Mouse (Mus musculus): ENCODE data around the gene 4921517D22Rik.
A peak's percentile ranks its signal among the peaks of the same experiment; 100 is the strongest.
"Not testable (repeated sequence)": the region's sequence is repeated elsewhere in the genome, so short reads cannot be mapped to it uniquely, and the experiment has no call there.

Gene 4921517D22Rik

GRCm38 (mm10) chr13:59694008-59694407 lies at the start of gene 4921517D22Rik:
Gene 4921517D22Rik, minus strand, starts transcription at chr13:59694108.
- no peak for DNase-seq (ENCODE audit: low spot score in 2 of 2)

GRCm38 (mm10) chr13:59741697-59742096 lies 47.8 kb upstream of the 4921517D22Rik start:
- no peak for DNase-seq (ENCODE audit: low spot score in 2 of 2)

- no peak for DNase-seq (ENCODE audit: low spot score in 2 of 2)
Observed at GRCm38 (mm10) chr13:59741096-59741495, 47.2 kb upstream of the 4921517D22Rik start.

GRCm38 (mm10) chr13:59739397-59739796 lies 45.5 kb upstream of the 4921517D22Rik start:
- DNase-seq (ENCODE audit: low spot score in 2 of 2), result no peak

- no peak for DNase-seq (ENCODE audit: low spot score in 2 of 2)
Observed at GRCm38 (mm10) chr13:59738455-59738854, 44.5 kb upstream of the 4921517D22Rik start.

DNA sequence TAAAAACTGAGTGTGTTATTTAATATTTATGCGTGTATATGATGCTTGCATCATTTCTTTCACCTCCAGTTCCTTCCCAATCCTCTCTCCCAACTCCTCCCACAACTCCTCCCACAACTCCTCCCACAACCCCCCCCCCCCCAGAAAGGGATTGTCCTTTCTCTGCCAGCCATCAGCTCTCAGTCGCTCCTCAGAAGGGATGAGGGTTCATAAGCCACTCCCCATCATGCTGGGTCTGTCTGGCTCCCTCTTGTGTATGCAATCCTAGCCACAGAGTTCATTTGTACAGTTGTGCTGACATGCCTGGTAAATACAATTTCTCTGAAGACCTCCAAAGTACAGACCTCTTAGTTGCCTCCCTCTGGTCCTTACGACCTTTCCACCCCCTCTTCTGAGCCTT lies 41.3 kb upstream of the 4921517D22Rik start:
- no peak for DNase-seq (ENCODE audit: low spot score in 2 of 2)

DNA sequence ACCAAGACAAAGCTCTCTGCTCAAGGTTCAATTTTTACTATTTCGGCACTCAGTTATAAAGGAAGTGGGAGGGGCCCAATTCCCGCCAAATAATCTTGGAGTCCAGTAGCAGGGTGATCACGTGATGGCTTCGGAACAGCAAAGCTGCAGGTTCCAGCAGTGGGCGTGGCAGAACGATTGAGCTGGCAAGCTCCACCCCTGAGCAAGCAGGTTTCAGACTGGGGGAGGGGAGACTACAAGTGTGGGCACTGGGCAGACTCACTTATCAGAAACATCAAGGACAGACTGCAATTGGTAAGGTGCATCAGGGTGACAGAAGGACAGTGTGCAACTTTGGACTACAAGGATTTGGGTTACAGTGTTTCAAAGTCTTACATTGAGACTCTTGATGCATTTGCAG lies 40.4 kb upstream of the 4921517D22Rik start:
- DNase-seq (ENCODE audit: low spot score in 2 of 2), result not testable (repeated sequence)

DNA sequence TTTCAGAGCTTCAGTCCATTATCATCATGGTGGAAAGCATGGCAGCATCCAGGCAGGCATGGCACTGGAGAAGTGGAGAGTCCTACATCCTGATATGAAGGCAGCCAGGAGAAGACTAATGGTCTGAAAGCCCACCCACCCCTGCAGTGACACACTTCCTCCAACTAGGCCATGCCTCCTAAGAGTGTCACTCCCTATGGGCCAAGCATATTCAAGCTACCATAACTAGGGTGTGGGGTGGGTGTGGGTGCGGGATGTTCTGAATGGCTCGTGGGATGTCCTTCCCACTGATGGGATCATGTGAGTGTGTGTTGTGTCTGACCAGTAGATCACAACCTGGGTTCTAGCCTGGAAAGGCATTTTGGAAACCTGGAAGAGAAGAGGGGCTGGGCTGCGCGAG lies 40.0 kb upstream of the 4921517D22Rik start:
- DNase-seq (ENCODE audit: low spot score in 2 of 2), result no peak

DNA sequence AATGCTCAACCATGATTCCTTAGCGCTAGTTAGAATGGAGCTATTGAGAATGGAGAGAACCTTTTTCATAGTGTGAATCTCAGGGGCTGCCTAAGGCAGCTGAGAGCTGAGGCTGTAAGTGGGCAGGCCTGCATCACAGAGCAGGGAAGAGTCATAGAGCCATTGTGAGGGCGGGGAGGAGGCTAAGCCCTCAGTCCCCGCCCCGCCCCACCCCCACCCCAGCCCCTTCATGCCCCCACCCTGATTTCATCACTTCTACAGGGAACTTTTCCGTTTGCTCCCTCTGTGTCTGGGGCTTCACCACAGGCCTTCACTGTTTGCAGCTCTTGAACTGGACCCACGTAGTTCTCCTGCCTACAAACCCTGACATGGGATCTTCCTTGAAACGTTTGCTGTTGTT lies 37.7 kb upstream of the 4921517D22Rik start, which contains the start of gene Spata31d1d:
Gene Spata31d1d (minus strand): TSS at position 101 of the 400 bp plus-strand sequence.
- DNase-seq (ENCODE audit: low spot score in 2 of 2), result no peak

- peak; percentile 60 to 76 for DNase-seq (ENCODE audit: low spot score in 2 of 2)
Observed at GRCm38 (mm10) chr13:59728378-59729093, 34.6 kb upstream of the 4921517D22Rik start.

- no peak for DNase-seq (ENCODE audit: low spot score in 2 of 2)
Observed at GRCm38 (mm10) chr13:59726139-59726867, 32.4 kb upstream of the 4921517D22Rik start.

DNA sequence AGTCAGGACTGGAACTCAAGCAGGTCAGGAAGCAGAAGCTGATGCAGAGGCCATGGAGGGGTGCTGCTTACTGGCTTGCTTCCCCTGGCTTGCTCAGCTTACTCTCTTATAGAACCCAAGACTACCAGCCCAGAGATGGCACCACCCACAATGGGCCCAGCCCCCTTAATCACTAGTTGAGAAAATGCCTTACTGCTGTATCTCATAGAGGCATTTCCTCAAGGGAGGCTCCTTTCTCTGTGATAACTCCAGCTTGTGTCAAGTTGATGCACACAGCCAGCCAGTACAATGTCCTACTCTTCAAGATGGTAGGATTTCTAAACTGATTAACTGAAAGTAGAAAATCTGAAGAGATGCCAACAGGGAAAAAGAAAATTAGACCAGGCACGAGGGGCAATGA lies 28.2 kb upstream of the 4921517D22Rik start:
- not testable (repeated sequence) for DNase-seq (ENCODE audit: low spot score in 2 of 2)

- DNase-seq (ENCODE audit: low spot score in 2 of 2), result no peak
Observed at GRCm38 (mm10) chr13:59719475-59719874, 25.6 kb upstream of the 4921517D22Rik start.

DNA sequence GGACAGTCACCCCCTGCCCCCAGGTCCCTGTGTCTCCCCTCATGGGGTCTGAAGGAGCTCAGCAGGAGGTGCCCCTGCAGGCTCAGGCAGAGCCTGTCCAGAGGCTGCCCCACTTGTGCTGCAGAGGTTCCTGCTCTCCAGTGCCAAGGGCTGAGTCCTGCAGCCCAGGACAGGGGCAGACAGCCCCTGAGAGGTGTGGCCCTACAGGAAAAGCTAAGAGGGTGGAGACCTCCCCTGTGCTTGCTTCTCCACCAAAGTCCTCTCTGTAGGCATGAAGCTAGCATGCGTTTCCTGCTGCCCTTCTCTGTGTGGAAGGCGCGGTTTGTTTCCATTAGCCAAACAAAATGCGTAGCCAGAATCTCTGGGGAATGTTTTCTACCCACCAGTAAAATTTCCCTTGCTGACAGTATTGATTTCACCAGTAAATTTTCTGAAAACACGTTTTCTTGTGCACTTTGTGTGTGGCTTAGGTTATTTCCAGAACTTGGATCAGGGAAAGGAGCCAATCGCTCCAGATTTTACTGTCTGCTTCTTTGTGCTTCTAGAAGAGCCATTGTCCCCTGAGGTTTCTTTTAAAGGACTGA lies 25.0 kb upstream of the 4921517D22Rik start:
- not testable (repeated sequence) for DNase-seq (ENCODE audit: low spot score in 2 of 2)

DNA sequence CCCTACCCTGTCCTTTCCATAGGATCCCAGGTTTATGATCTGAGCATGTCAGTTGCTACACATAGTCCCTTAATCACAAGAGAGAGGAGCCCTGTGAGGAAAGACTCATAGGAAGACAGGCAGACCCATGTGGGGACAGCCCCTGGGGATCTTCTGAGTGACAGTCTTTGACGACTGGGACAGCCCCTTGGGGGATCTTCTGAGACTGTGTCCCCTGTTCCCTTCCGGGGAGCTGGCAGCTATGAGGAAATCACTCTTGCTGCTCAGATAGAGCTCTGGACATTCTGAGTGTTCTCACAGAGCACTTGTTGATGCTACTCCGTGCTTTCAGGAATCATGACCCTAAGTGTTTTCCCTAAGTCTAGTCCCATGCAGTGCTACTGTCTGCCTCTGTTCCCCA lies 19.8 kb upstream of the 4921517D22Rik start:
- no peak for DNase-seq (ENCODE audit: low spot score in 2 of 2)

DNA sequence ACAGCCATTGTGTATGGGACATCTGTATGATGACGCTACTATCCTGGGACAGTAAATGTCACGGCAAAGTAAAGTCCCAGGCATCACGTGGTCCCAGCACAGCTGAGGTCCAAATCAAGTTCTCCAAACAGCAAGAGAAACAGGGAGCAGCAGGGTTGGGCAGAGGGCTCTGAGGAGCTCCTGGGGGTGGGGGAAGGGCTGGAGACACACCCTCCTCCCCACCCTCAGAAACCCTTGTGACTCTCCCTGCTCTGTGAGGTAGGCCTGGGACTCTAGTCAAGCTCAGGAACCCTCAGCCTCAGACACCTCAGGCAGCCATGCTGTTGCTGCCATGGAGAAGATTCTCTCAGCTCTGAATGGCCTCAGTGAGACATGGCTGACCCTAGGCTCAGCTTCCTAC lies 18.1 kb upstream of the 4921517D22Rik start, which contains the start of gene Spata31d1b:
Gene Spata31d1b (plus strand): TSS at position 301 of the 400 bp plus-strand sequence.
- DNase-seq (ENCODE audit: low spot score in 2 of 2), result not testable (repeated sequence)

DNA sequence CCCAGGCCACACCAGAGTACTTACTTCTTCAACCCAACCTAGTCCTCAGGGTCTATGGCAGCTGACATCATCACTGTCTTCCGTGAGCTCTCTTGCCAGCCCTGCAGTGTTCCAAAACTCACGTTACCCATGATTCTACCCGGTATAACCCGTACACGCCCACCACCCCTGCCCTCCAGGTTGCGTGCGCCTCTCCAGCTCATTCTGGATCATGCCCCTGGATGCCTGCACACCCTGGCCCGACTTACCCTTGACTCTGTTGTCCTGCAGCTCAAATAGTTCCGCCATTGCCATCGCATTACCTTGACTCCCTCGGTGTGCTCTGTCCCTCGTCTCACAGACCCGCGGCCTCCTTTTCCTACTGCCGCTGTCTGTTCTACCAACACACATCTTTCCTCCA lies 16.3 kb upstream of the 4921517D22Rik start, which contains the start of gene Spata31d1a:
Gene Spata31d1a (minus strand): TSS at position 101 of the 400 bp plus-strand sequence.
- DNase-seq (ENCODE audit: low spot score in 2 of 2), result no peak

DNA sequence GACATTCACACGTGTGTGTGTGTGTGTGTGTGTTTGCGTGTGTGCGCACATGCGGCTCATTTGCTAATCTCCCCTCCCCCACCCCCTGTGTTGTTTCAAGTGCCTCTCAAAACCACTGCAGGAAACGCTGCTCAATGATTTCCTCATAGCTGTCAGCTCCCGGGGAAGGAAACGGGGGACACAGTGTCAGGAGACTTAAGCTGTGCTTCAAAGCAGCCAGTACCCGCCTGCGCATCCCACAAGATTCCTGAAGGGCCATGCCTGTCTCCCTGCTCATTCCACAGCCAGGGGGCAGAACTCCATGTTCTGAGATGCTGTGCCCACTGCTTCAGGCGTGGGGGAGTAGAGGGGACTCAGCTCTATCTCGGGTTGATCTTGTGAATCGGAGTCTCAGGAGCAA lies 10.7 kb upstream of the 4921517D22Rik start:
- no peak for DNase-seq (ENCODE audit: low spot score in 2 of 2)

DNA sequence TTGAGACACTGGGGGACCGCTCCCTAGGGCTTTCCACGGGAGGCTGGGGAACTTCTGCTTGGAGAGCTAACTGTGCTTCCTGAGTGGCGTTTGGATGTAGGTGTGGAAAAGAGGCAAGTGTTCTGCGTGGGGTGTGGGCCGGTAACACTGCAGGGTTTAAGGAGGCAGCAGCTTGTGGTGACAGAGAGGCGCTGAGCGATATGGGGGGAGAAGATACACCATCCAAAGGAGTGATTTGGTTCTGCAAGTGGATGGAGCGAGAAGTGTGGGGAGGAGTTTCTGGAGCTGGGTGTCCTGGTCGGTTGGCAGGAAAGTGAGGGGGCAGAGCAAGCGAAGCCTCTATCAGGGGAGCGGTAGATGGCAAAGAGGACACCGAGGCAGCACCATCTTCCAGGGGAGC lies 9.6 kb upstream of the 4921517D22Rik start:
- peak in 1 of 2 experiments; percentile 20 for DNase-seq (ENCODE audit: low spot score in 2 of 2)

DNA sequence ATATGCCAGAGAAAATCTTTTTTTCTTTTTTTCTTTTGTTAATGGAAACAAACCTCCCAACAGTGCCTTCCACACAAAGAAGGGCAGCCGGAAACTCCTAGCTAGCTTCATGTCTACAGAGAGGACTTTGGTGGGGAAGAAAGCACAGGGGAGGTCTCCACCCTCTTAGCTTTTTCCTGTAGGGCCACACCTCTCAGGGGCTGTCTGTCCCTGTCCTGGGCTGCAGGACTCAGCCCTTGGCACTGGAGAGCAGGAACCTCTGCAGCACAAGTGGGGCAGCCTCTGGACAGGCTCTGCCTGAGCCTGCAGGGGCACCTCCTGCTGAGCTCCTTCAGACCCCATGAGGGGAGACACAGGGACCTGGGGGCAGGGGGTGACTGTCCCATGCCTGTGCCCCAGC lies 6.2 kb upstream of the 4921517D22Rik start:
- not testable (repeated sequence) for DNase-seq (ENCODE audit: low spot score in 2 of 2)

DNA sequence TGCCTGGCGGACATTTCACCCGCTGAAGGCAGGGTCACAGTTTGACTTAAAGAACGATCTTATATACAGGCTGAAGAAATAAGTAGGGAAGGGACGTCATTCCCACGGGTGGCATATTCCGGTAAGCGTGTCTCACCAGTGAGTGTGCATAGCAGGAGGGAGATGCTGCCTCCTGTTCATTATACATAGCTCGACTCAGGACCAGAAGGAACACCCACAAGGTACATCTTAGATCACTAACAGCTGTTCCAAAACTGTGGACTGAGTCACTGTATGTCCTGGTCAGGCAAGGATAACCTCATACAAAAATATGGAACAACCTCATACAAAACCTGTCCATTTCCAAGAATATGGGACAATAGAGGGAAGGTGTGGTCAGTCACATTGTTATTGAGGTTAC lies 5.2 kb upstream of the 4921517D22Rik start:
- DNase-seq (ENCODE audit: low spot score in 2 of 2), result no peak

DNA sequence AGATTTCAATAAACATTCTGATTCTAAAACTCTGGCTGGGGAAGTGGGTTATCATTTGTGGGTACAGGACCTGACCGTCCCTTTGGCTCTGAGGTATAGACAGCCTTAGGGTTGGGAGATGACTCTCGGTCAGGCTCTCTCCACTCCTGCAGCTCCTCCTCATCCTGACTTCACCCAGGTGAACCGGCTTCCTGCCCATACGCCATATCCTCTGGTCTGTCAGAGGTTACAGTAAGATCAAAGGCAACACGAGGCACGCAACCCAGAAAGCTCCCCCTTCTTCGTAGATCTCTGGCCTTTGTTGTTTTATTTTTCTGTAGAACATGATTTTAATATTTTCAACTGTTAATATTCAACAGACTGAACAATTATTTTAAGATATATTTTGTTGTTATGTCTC lies 1.9 kb upstream of the 4921517D22Rik start:
- DNase-seq (ENCODE audit: low spot score in 2 of 2), result no peak

Data from frontal cortex, postnatal 25 days (tissue).